11 mouse cellular contexts compared by ENCODE assay signal in the genomic region with DNA sequence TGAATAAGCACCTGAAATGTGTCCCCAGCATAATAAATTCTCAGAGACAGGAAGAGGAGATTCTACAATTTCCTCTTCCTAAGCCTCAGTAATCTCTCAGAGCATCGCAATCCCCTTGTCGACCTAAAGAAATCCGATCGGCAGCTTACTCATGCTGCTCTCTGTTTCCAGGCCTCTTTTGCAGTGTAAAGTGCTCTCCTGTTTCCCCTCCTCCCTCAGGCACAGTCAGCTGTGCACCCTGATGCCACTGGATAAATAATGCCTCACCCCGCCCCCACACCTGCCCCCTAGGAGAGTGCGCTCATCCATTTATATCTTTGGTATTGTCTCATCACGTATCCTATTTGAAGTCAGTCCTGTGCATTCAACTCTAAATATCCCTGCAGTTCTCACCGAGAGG. TPM values are rescaled to one million over a fixed set of nuclear protein-coding genes. Genes with fewer than 3 reads are reported as not detected.
DNase-seq lines count a peak whose midpoint lies in the region; ATAC-seq and TF ChIP-seq lines count a peak whose summit lies in the region.
"Had no signal": no experiment of that assay in that cellular context is flagged by ENCODE, and none has a peak within 500 bp of the region (broad histone marks: within the 10 kb centered on the region; RNA-seq: fewer than 3 reads in every experiment).

No protein-coding gene starts in this region.

- H3K36me3 ChIP-seq in kidney, embryonic 15.5 days: no peaks in the 10 kb centered on the region
- H3K36me3 ChIP-seq in embryonic facial prominence, embryonic 14.5 days (ENCODE audit: control insufficient read depth, insufficient read depth, low read length): no peaks in the 10 kb centered on the region
- no peaks in the 10 kb centered on the region for H3K36me3 ChIP-seq in limb, embryonic 14.5 days (ENCODE audit: control insufficient read depth, insufficient read depth, low read length)
- no peaks in the 10 kb centered on the region for H3K36me3 ChIP-seq in neural tube, embryonic 15.5 days
- H3K36me3 ChIP-seq: heart, embryonic 15.5 days had no signal

- no peak overlapping the region for H3K27ac ChIP-seq in kidney, embryonic 15.5 days
- no peak overlapping the region for H3K27ac ChIP-seq in embryonic facial prominence, embryonic 14.5 days (replicated peaks; ENCODE audit: low read depth, low read length)
- H3K27ac ChIP-seq in limb, embryonic 14.5 days (replicated peaks; ENCODE audit: low read depth, low read length): no peak overlapping the region
- H3K27ac ChIP-seq in neural tube, embryonic 15.5 days (replicated peaks): no peak overlapping the region
- H3K27ac ChIP-seq: heart, embryonic 15.5 days; liver, embryonic 14.5 days had no signal

- H3K4me1 ChIP-seq in kidney, embryonic 15.5 days: peaks cover 7% of the 10 kb centered on the region; the same call in 1 of the 2 replicates
- H3K4me1 ChIP-seq in embryonic facial prominence, embryonic 14.5 days (ENCODE audit: control insufficient read depth, insufficient read depth, low read length): peaks cover 8% of the 10 kb centered on the region; the same call in 1 of the 2 replicates
- 0 out of 2 replicates have a peak, but pooled peaks cover 6% of the 10 kb centered on the region for H3K4me1 ChIP-seq in limb, embryonic 14.5 days (ENCODE audit: control insufficient read depth, insufficient read depth, low read length)
- H3K4me1 ChIP-seq in neural tube, embryonic 15.5 days: peaks cover 9% of the 10 kb centered on the region; the same call in 1 of the 2 replicates
- H3K4me1 ChIP-seq: heart, embryonic 15.5 days; megakaryocyte, embryonic 14.5 days had no signal

- H3K27me3 ChIP-seq in kidney, embryonic 15.5 days: no peaks in the 10 kb centered on the region
- H3K27me3 ChIP-seq in embryonic facial prominence, embryonic 14.5 days (replicated peaks; ENCODE audit: control insufficient read depth, insufficient read depth, low read length): no peaks in the 10 kb centered on the region
- H3K27me3 ChIP-seq in limb, embryonic 14.5 days (ENCODE audit: control insufficient read depth, insufficient read depth, low read length): no peaks in the 10 kb centered on the region
- H3K27me3 ChIP-seq in neural tube, embryonic 15.5 days (replicated peaks): no peaks in the 10 kb centered on the region
- H3K27me3 ChIP-seq: heart, embryonic 15.5 days; megakaryocyte, embryonic 14.5 days had no signal

- no peak for TF ChIP-seq POLR2A in limb, embryonic 14.5 days (IDR thresholded peaks at IDR 0.05; ENCODE audit: borderline replicate concordance, extremely low read depth, insufficient read depth, insufficient read length)

- H3K9ac ChIP-seq in kidney, embryonic 15.5 days: no peak overlapping the region
- no peak overlapping the region for H3K9ac ChIP-seq in embryonic facial prominence, embryonic 14.5 days (ENCODE audit: low read depth, low read length)
- no peak overlapping the region for H3K9ac ChIP-seq in limb, embryonic 14.5 days (ENCODE audit: low read depth, low read length, severe bottlenecking)
- no peak overlapping the region for H3K9ac ChIP-seq in neural tube, embryonic 15.5 days (replicated peaks)
- H3K9ac ChIP-seq: heart, embryonic 15.5 days; liver, embryonic 14.5 days had no signal

- no peak overlapping the region for H3K4me2 ChIP-seq in kidney, embryonic 15.5 days
- H3K4me2 ChIP-seq in embryonic facial prominence, embryonic 14.5 days (ENCODE audit: low read depth, low read length): peak overlapping the region; percentile 0; the same call in 1 of the 2 replicates
- H3K4me2 ChIP-seq in limb, embryonic 14.5 days (replicated peaks; ENCODE audit: low read depth, low read length, severe bottlenecking): no peak overlapping the region
- H3K4me2 ChIP-seq in neural tube, embryonic 15.5 days: 0 out of 2 replicates have a peak overlapping the region, but pooled peaks have one; percentile 5
- H3K4me2 ChIP-seq: heart, embryonic 15.5 days had no signal

- H3K9me3 ChIP-seq in kidney, embryonic 15.5 days (replicated peaks): no peaks in the 10 kb centered on the region
- H3K9me3 ChIP-seq in embryonic facial prominence, embryonic 14.5 days (ENCODE audit: control insufficient read depth, low read length): no peaks in the 10 kb centered on the region
- no peaks in the 10 kb centered on the region for H3K9me3 ChIP-seq in limb, embryonic 14.5 days (ENCODE audit: control insufficient read depth, low read length)
- H3K9me3 ChIP-seq in neural tube, embryonic 15.5 days (replicated peaks): no peaks in the 10 kb centered on the region
- H3K9me3 ChIP-seq: heart, embryonic 15.5 days; megakaryocyte, embryonic 14.5 days had no signal

- WGBS in kidney, embryonic 15.5 days: 23% methylated on average over 8 of the region's 8 CpGs
- 19% methylated on average over 8 of the region's 8 CpGs for WGBS in embryonic facial prominence, embryonic 14.5 days
- 42% methylated on average over 8 of the region's 8 CpGs for WGBS in limb, embryonic 14.5 days
- 14% methylated on average over 8 of the region's 8 CpGs for WGBS in neural tube, embryonic 15.5 days

- DNase-seq in kidney, postnatal 25 days: no peak
- peak; percentile 77 for DNase-seq in embryonic facial prominence, embryonic 14.5 days (ENCODE audit: low spot score)
- no peak for DNase-seq in limb, embryonic 14.5 days (ENCODE audit: low spot score)
- DNase-seq in adipocyte (ENCODE audit: low spot score): no peak
- DNase-seq in urinary bladder, postnatal 25 days (ENCODE audit: low spot score): no peak
- DNase-seq in cerebellum, adult 11 months: no peak

- peak; percentile 95 for ATAC-seq in kidney, embryonic 15.5 days (replicated peaks; ENCODE audit: low FRiP score)
- peak; percentile 96 for ATAC-seq in embryonic facial prominence, embryonic 14.5 days (ENCODE audit: low read depth)
- ATAC-seq in limb, embryonic 14.5 days (ENCODE audit: low FRiP score, low read depth): peak; percentile 76
- peak; percentile 78 for ATAC-seq in neural tube, embryonic 15.5 days (ENCODE audit: low FRiP score)

- no peak overlapping the region for H3K4me3 ChIP-seq in kidney, embryonic 15.5 days (replicated peaks)
- H3K4me3 ChIP-seq in embryonic facial prominence, embryonic 14.5 days (ENCODE audit: low read depth, low read length): no peak overlapping the region
- no peak overlapping the region for H3K4me3 ChIP-seq in limb, embryonic 14.5 days (replicated peaks; ENCODE audit: low read length)
- no peak overlapping the region for H3K4me3 ChIP-seq in neural tube, embryonic 15.5 days (replicated peaks)
- H3K4me3 ChIP-seq: heart, embryonic 15.5 days; megakaryocyte, embryonic 14.5 days had no signal

RNA-seq across cellular contexts. Expression of gene Lin7c, which starts 41.9 kb away (rescaled TPM):
- 69.3 and 76.4 TPM in 2 replicates for polyA plus RNA-seq in kidney, embryonic 15.5 days (2015; fragmentation: Nextera tagmentation; extraction: Ambion mirVana)
- 61.9 and 62.6 TPM in 2 replicates for polyA plus RNA-seq in embryonic facial prominence, embryonic 14.5 days (2014; fragmentation: Nextera tagmentation; extraction: Ambion mirVana)
- polyA plus RNA-seq in limb, embryonic 14.5 days (2012; rRNA removed): 19.5 and 20.5 TPM in 2 replicates
- 53.4 and 55.4 TPM in 2 replicates for polyA plus RNA-seq in limb, embryonic 14.5 days (2014; fragmentation: Nextera tagmentation; extraction: Ambion mirVana)
- polyA plus RNA-seq in neural tube, embryonic 15.5 days (2015; fragmentation: Nextera tagmentation; extraction: Ambion mirVana): 158 and 169 TPM in 2 replicates

Comparison
In these comparisons a context has a peak if more than half of its experiments do, and no peak if none do; other contexts are left out.
1. H3K4me2 ChIP-seq: peak in embryonic facial prominence, embryonic 14.5 days (single experiment) and neural tube, embryonic 15.5 days (single experiment); none in kidney, embryonic 15.5 days (single experiment) and limb, embryonic 14.5 days (single experiment).
2. Peak in every context shown above with its lines, with median percentiles within 50 percentile points of each other: ATAC-seq.